Mouse (Mus musculus) thymus, postnatal 4 days (tissue): ENCODE measurements around the gene Ccnt1.
"Not testable (repeated sequence)": the region's sequence is repeated elsewhere in the genome, so short reads cannot be mapped to it uniquely, and the experiment has no call there.

Experiments used
- DNase-seq: peaks from one replicate; pipeline ENCODE4 v3.0.0; 2021

Gene Ccnt1

DNA sequence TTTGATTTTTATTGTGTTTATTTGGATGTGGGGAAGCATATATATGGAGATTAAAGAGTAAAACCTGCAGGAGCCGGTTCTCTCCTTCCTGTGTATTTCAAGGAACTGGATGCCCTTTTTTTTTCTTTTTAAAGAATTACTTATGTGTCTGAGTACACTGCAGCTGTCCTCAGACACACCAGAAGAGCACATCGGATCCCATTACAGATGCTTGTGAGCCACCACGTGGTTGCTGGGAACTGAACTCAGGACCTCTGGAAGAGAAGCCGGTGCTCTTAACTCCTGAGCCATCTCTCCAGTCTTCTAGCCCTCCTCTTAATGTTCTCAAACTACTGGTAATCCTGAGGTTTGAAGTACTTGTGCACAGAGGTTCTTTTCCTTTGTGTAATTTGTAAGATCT is 32.8 kb downstream of the Ccnt1 start:
- DNase-seq: no peak

- no peak for DNase-seq
Measured at GRCm38 (mm10) chr15:98536828-98537510, 33.8 kb downstream of the Ccnt1 start.

DNA sequence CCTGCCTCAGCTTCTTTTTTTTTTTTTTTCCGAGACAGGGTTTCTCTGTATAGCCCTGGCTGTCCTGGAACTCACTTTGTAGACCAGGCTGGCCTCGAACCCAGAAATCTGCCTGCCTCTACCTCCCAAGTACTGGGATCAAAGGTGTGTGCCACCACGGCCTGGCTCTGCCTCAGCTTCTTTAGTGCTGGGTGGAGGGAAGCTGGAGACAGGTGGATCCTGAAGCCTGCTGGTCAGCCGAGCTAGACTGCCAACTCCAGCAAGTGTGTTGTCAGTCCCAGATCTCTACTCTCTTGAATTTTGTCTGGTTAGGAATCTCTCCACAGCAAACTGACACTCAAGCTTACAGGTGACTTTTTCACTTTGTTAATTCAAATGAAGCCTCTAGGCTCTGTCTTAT is 34.8 kb downstream of the Ccnt1 start:
- no peak for DNase-seq

GRCm38 (mm10) chr15:98533881-98534627 is 36.7 kb downstream of the Ccnt1 start, which contains the start of gene Kansl2:
TSS of gene Kansl2 (minus strand) at chr15:98534264.
- DNase-seq: peak; percentile 95

DNA sequence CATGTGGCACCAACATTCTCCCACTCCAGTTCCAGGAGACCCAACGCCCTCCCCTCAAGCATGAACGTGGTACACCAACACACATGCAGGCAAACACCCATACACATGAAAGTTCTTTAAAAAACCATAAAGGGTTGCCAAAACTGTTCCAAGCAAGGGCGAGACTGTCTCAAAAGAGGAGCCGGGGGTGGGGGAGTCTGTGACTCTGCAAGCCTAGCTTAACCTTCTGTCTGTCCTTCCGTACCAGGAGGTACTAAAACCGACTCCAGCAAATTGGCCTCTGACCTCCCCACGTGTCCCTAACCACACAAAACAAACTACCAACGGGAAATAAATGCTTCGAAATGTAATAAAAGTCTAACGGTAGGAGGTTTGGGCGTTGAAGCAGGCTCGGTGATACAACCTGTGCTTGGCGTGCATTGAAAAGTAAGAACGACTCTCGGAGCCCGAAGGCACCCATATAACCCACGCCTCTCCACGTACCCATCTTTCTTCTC is 37.6 kb downstream of the Ccnt1 start:
- DNase-seq: peak; percentile 44

DNA sequence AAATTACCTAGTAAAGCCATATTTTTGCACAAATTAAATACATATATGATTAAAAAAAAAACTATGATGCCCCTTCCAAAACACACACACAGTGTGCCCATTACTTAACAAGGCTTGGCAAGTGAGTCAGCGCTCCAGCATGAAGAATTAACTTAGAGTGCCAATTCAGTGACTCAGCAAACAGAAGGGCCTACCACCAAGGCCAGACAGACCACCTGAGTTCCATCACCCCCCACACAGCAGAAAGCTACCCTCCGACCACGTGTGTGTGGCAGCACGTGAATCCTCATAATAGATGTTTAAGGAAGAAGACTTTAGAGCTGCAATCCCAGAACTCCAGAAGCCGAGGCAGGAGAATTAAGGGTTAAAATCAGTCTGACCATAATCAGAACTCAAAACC is 38.4 kb downstream of the Ccnt1 start:
- DNase-seq: no peak

DNA sequence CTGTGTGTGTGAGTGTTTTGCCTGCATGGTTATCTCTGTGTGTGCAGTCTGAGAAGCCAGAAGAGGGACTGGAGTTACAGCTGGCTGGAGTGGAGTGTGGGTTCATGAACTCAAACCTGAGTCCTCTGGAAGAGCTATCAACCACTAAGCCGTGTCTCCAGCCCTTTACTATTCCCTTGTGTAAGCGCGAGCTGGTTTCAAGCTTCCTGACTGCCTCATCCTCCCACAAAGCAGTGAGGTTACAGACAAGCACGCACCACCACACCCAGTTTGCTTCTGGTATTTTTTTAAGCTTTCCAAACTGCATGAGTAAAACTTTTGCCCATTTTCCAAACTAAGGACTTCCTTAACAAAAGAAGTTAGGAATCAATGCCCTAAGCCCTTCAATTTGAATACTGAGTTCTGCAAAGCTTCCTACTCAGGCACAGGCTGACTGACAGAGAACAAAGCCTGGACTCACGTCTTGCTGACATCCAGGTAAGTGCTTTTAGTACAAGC is 42.6 kb downstream of the Ccnt1 start:
- no peak for DNase-seq

DNA sequence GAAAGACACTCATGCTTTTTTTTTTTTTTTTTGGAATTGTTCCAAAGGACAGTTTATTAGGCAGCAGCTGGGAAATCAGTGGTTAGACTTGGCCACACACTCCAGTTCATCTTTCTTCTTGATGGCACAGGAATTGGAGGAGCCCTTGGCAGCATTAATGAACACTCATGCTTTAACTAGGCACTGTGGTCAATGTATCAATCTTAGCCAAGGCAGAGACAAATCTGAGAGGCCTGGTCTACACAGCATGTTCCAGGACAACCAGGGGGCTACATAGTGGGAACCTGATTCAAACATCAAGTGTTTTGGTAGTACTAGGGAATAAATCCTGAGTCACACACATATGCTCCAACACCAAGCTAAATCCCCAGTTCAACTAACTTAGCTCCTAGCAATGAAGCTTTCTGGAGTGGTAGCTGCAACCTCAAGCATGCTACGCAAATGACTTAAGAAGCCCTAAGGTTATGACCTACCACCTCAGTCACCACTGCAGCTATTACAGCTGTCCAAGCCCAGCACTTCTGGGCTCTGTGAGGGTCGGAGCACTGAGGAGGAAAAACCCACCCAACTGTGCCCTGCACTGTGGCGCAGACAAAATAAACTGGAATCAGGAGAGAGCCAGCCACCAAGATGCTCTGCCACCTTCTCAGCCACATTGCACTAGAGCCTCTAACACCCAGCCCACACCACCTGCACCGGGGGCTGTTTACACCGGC is 43.5 kb downstream of the Ccnt1 start:
- DNase-seq: no peak

DNA sequence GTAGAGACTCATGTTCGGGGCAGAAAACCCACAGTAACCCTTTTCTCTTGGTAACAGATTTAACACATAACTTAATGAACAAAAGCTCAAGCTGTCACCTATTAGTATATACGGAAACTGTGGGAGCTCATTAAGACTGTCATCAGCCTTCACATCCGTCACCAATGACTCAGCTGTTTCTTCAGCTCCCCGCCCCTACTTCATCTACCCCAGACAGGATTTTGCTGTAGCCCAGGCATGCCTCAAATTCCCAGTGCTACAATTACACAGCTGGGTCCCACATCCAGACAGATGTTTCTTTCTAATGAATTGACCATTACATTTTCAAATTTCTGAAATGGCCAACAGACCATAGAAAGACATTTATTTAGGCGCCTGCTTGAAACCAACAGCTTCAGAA is 44.7 kb downstream of the Ccnt1 start:
- no peak for DNase-seq

- no peak for DNase-seq
Measured at GRCm38 (mm10) chr15:98521245-98521644, 49.5 kb downstream of the Ccnt1 start.

DNA sequence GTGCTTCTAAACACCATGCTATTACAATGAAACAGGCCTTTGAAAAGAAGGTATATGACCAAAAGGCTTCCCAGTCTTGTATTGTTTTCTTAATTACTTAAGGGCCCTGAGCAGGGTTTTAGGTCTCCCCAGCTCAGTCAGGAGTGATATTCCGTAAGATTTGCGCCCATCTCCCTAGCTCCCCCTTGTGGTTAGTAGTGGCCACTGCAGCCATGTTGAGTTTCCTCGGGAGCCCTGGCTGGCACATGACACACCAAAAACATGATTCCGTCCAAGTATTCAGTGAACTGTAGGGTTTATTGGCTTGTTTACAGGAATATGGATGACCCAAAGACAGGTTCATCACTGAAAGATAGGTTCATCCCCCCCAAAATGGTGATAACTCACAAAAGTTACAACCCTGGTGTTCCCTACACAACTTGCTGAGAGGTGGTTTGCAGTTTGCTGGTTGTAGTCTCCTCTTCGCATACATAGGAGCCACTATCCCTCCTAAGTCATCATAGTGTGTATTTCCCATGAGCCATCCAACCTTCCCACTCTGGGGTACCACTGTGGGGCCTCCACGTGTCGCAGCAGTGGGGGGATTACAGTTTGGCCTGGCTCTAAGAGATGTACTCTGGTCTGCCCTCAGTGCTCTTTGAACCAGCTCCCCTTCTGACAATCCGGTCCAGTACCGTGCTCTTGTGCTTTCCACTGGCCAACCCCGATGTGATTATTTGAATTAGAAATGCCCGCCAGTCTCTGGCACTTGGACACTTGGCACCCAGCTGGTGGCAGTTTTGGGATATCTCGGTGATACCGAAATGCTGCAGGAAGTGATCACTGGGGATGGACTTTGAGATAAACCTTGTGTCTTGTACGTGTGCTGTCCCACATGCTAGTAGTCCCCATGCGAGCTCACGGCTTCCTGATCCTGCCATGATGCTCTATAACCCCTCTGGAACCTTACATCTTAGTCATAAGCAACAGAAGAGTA is 53.1 kb downstream of the Ccnt1 start:
- DNase-seq: peak; percentile 75

DNA sequence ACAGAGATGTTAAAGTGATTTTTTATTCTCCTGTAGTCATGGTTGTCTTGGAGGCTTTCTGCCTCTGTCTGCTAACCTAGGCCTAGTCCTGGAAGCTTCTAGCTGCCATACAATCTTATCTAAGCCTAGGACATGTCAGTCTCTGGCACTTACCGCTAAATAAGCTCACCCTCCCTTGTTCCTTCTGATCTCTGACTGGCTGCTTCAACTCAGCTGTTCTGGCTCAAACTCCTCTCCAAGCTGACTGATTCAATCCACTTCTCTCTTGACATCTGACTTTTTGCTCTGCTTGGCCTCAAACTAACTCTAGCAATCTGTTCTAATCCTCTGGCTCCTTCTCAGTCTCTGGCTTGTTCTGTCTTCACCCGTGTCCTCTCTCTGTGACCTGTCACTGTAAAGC is 55.9 kb downstream of the Ccnt1 start:
- DNase-seq: not testable (repeated sequence)

- DNase-seq: peak; percentile 44
Measured at GRCm38 (mm10) chr15:98514146-98514545, 56.6 kb downstream of the Ccnt1 start.

DNA sequence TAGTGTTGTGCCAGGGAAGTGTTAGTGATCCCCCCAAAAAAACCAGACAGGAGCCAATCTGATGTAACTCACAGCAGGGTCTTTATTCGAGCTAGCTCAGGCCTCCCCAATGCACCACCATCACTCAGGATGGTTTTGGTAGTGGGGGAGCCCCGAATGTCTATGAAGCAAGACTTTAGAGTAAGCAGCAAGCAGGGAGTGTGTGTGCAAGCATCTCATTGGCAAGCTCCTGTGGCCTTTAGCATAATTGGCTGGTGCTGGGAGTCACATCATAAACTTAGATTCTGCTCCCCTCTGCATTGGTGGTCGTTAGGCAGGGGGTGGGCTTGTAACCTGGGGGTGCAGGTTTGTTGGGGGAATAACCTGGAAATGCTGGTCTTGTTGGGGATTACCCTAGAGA is 57.0 kb downstream of the Ccnt1 start:
- DNase-seq: not testable (repeated sequence)

- DNase-seq: no peak
Measured at GRCm38 (mm10) chr15:98512799-98513321, 57.9 kb downstream of the Ccnt1 start.

GRCm38 (mm10) chr15:98512232-98512631 is 58.5 kb downstream of the Ccnt1 start:
- DNase-seq: no peak

DNA sequence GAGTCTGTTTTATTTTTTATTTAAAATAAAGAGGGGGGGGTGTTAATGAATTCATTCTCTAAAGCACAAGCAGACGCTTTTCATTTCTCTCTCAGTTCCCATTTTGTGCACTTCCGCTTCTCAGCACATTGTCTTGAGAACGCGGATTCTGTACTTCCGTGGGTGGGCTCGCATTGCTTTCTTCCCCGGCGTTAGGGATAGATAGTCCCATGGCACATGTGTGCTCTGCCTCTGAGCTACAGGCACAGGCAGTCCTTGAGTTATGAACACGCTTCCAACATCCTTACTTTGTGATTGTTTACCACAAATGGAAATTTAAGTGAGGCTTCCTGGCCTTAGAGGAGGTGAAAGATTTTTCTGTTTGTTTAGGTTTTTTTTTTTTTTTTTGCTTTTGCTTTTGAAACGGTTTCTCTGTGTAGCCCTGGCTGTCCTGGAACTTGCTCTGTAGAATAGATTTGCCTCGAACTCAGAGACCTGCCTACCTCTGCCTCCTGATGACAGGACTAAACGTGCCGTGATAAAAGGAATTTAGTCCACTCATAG is 59.3 kb downstream of the Ccnt1 start:
- DNase-seq: peak; percentile 59

- peak; percentile 94 for DNase-seq
Measured at GRCm38 (mm10) chr15:98510438-98511385, 60.0 kb downstream of the Ccnt1 start.

DNA sequence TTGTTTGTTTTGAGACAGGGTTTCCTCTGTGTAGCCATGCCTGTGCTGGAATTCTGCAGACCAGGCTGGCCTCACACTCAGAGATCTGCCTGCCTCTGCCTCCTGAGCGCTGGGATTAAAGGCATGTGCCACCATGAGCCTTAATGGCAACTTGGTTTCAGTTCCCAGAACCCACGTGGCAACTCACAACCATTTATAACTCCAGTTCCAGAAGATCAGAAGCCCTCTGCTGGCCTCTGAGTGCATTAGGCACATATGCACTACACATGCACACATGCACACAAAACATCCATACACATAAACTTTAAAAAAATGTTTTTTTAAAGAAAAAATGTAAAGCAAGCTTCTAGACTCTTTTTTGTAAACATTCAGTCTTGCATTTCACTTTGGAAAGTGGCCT is 61.3 kb downstream of the Ccnt1 start:
- DNase-seq: no peak

GRCm38 (mm10) chr15:98507321-98507720 is 63.4 kb downstream of the Ccnt1 start:
- DNase-seq: no peak
